Mouse (Mus musculus) cerebellum, adult (tissue): ENCODE data around the gene Slc4a5.

Source experiments
- ATAC-seq: cut with Nextera tagmentation; 2 replicates; pipeline ENCODE4 v1.9.2; 2017; ENCODE audit warnings: mild to moderate bottlenecking, moderate library complexity, mixed read lengths; ENCODE audit not compliant: insufficient number of reproducible peaks, low FRiP score, low TSS enrichment

Gene Slc4a5

GRCm38 (mm10) chr6:83215002-83215666 is 4.5 kb upstream of the Slc4a5 start:
- peak; percentile 84 for ATAC-seq

- ATAC-seq, result no peak
Observed at GRCm38 (mm10) chr6:83231486-83231885, 11.9 kb downstream of the Slc4a5 start.

- ATAC-seq, result no peak
Observed at GRCm38 (mm10) chr6:83233306-83233705, 13.7 kb downstream of the Slc4a5 start.

GRCm38 (mm10) chr6:83234280-83234741 is 14.7 kb downstream of the Slc4a5 start:
- no peak for ATAC-seq

- ATAC-seq, result no peak
Observed at GRCm38 (mm10) chr6:83237123-83237522, 17.5 kb downstream of the Slc4a5 start.

GRCm38 (mm10) chr6:83244422-83245061 is 24.9 kb downstream of the Slc4a5 start:
- no peak for ATAC-seq

- ATAC-seq, result no peak
Observed at GRCm38 (mm10) chr6:83245134-83245533, 25.5 kb downstream of the Slc4a5 start.

GRCm38 (mm10) chr6:83245997-83246396 is 26.4 kb downstream of the Slc4a5 start:
- ATAC-seq, result no peak

- ATAC-seq, result no peak
Observed at GRCm38 (mm10) chr6:83246750-83247149, 27.1 kb downstream of the Slc4a5 start.

GRCm38 (mm10) chr6:83247153-83247552 is 27.5 kb downstream of the Slc4a5 start:
- ATAC-seq, result no peak

- no peak for ATAC-seq
Observed at GRCm38 (mm10) chr6:83254242-83254641, 34.6 kb downstream of the Slc4a5 start.

GRCm38 (mm10) chr6:83264516-83264915 is 44.9 kb downstream of the Slc4a5 start:
- ATAC-seq, result no peak

GRCm38 (mm10) chr6:83265253-83265652 is 45.6 kb downstream of the Slc4a5 start:
- ATAC-seq, result no peak

GRCm38 (mm10) chr6:83265653-83266052 is 46.0 kb downstream of the Slc4a5 start:
- no peak for ATAC-seq

- ATAC-seq, result no peak
Observed at GRCm38 (mm10) chr6:83267616-83268015, 48.0 kb downstream of the Slc4a5 start.

- peak; percentile 96 for ATAC-seq
Observed at GRCm38 (mm10) chr6:83268144-83269010, 48.7 kb downstream of the Slc4a5 start.

- no peak for ATAC-seq
Observed at GRCm38 (mm10) chr6:83273733-83274132, 54.1 kb downstream of the Slc4a5 start.

- no peak for ATAC-seq
Observed at GRCm38 (mm10) chr6:83277151-83277550, 57.5 kb downstream of the Slc4a5 start.

- ATAC-seq, result no peak
Observed at GRCm38 (mm10) chr6:83278881-83279280, 59.3 kb downstream of the Slc4a5 start.

GRCm38 (mm10) chr6:83280256-83280955 is 60.8 kb downstream of the Slc4a5 start:
- ATAC-seq, result no peak
